Mouse (Mus musculus): ENCODE results near the gene Olfr469. TPM values are rescaled to one million over a fixed set of nuclear protein-coding genes. Genes with fewer than 3 reads are reported as not detected.

Olfr469 gene
- not detected for polyA plus RNA-seq (2017; shearing (Covaris generic))

GRCm38 (mm10) chr7:107825441-107825840 is at the start of gene Olfr469:
Gene Olfr469 (minus strand): TSS chr7:107825541.

GRCm38 (mm10) chr7:107847390-107847789 is 22.0 kb upstream of the Olfr469 start, which contains the start of gene Olfr470:
Gene Olfr470 (minus strand): TSS chr7:107847490.

GRCm38 (mm10) chr7:107811963-107812362 is 13.4 kb downstream of the Olfr469 start, which contains the start of gene Olfr467:
Gene Olfr467 (plus strand): TSS chr7:107812263.

GRCm38 (mm10) chr7:107801108-107801507 is 24.2 kb downstream of the Olfr469 start, which contains the start of gene Ovch2:
Gene Ovch2 (minus strand): TSS chr7:107801208.

Other genes with a start within 250 kb of the Olfr469 start
- 0.22 TPM for gene Ppfibp2, start 230.3 kb downstream of the Olfr469 start, polyA plus RNA-seq (2017; shearing (Covaris generic))
- not detected for gene 5330417H12Rik, start 200.4 kb downstream of the Olfr469 start, polyA plus RNA-seq (2017; shearing (Covaris generic))
- gene Cyb5r2, start 67.5 kb downstream of the Olfr469 start, polyA plus RNA-seq (2017; shearing (Covaris generic)), result not detected
- not detected for gene Ovch2, start 24.3 kb downstream of the Olfr469 start, polyA plus RNA-seq (2017; shearing (Covaris generic))
- gene Olfr467, start 13.3 kb downstream of the Olfr469 start, polyA plus RNA-seq (2017; shearing (Covaris generic)), result not detected
- gene Olfr470, start 21.9 kb upstream of the Olfr469 start, polyA plus RNA-seq (2017; shearing (Covaris generic)), result not detected
- 0.11 TPM for gene Olfr472, start 72.4 kb upstream of the Olfr469 start, polyA plus RNA-seq (2017; shearing (Covaris generic))
- not detected for gene Olfr473, start 104.9 kb upstream of the Olfr469 start, polyA plus RNA-seq (2017; shearing (Covaris generic))
- gene Olfr474, start 129.1 kb upstream of the Olfr469 start, polyA plus RNA-seq (2017; shearing (Covaris generic)), result not detected
- not detected for gene Olfr476, start 139.3 kb upstream of the Olfr469 start, polyA plus RNA-seq (2017; shearing (Covaris generic))
- gene Olfr477, start 161.2 kb upstream of the Olfr469 start, polyA plus RNA-seq (2017; shearing (Covaris generic)), result not detected
- gene Olfr478, start 208.4 kb upstream of the Olfr469 start, polyA plus RNA-seq (2017; shearing (Covaris generic)), result not detected
- gene Olfr479, start 225.2 kb upstream of the Olfr469 start, polyA plus RNA-seq (2017; shearing (Covaris generic)), result not detected
- not detected for gene Olfr480, start 241.8 kb upstream of the Olfr469 start, polyA plus RNA-seq (2017; shearing (Covaris generic))

Data from naive thymus-derived CD4-positive, alpha-beta T cell, adult 5 months (primary cell).